Mouse (Mus musculus): ENCODE measurements around the gene Ttc28. TPM values are rescaled to one million over a fixed set of nuclear protein-coding genes. Genes with fewer than 3 reads are reported as not detected.

Ttc28 gene
- total and polyA plus RNA-seq, 2 experiments from 2014 or later = 14.5 to 50.4 TPM

DNA sequence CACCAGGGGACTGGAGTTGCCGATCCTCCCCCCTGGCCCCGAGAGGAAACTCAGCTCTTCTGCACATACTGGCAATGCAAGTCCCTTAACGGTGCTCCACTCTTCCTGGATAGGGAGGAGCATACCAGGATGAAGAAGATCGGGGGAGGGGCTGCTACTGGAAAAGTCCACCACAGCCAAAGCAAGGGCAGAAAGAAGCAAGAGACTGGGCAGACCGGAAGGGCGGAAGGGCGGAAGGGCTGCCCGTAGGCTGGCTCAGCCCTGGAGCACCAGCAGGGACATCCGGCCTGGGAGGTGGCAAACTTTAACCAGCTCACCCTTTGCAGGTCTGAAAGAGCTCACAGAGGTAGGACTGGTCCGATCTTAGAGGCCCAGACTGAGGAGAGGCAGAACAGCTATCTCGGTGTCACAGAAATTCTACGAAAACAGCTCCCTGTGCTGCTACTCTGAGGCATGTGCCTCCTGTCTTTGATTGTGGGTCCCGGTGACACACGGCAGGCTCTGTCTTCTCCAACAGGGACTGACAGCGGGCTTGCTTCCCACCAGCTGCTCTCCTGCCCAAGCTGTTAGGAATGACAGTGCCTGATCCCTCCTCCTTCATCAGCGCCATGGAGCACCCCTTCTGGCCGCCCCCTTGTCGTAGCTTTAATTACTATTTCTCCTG lies 338.0 kb downstream of the Ttc28 start:
- no peak overlapping the region for H3K4me3 ChIP-seq (ENCODE audit: low read depth, low read length)
- no peaks in the 10 kb centered on the region; the same call in 1 of the 2 replicates for H3K36me3 ChIP-seq (ENCODE audit: insufficient read depth)
- H3K27ac ChIP-seq (ENCODE audit: low read depth, low read length) = peak overlapping the region; percentile 29
- no peaks in the 10 kb centered on the region for H3K9me3 ChIP-seq (ENCODE audit: low read length)
- no peak overlapping the region for H3K9ac ChIP-seq
- H3K4me1 ChIP-seq (ENCODE audit: insufficient read depth) = peaks cover 42% of the 10 kb centered on the region
- H3K27me3 ChIP-seq (ENCODE audit: insufficient read depth, low read length) = no peaks in the 10 kb centered on the region
- ATAC-seq (peak; percentile 23; the same call in 1 of the 2 replicates), DNase-seq (peak; percentile 47)
- H3K4me2 ChIP-seq (ENCODE audit: low read depth) = no peak overlapping the region
- WGBS = 60% methylated on average over 18 of the region's 18 CpGs
- TF ChIP-seq CTCF (IDR thresholded peaks at IDR 0.05; ENCODE audit: low read depth) = 0 out of 2 replicates have a peak, but pooled peaks have one; percentile 2

DNA sequence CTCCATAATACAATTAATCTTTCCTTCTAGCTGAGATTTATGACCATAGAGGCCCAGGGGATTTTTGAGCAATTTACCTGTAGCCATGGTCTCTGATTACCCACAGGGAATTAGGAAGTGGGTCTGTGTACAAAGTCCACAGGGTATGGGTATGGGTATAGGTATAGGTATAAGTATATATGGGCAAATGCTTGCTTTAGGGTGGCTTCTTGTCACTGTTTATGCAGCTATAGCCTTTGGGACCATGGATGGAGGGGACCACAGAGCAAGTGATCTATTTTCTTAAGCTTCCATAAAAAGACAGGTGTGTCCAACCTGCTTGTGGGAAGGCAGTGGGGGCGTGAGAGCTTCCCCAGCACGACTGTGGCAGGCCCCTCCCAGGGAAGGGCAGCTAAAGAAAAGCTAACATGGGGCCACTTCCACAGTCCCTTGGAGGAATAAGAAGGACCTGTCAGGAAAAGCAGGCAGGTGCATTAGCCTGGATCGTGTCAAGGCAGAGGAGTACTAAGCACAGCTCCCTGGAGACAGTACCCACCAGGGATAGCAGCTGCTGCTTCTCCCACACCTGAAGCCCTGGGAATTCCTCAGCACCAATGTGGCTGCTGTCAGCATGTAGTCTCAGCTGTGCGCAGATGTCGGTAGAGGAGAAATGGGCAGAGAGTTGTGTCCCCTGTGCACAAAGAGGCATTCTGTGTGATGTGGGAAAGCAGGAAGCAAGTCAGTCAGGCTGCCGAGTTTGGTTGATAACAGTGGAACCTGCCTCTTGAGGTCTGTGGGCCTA lies 338.7 kb downstream of the Ttc28 start:
- Histone ChIP-seq H3K9ac (no peak overlapping the region), H3K27ac (ENCODE audit: low read depth, low read length) (peak overlapping the region; percentile 21; the same call in 1 of the 2 replicates), H3K36me3 (ENCODE audit: insufficient read depth) (peaks cover 4% of the 10 kb centered on the region), H3K9me3 (ENCODE audit: low read length) (no peaks in the 10 kb centered on the region), H3K4me1 (ENCODE audit: insufficient read depth) (peaks cover 42% of the 10 kb centered on the region), H3K27me3 (ENCODE audit: insufficient read depth, low read length) (no peaks in the 10 kb centered on the region), H3K4me2 (ENCODE audit: low read depth) (no peak overlapping the region), H3K4me3 (ENCODE audit: low read depth, low read length) (no peak overlapping the region)
- ATAC-seq (no peak), DNase-seq (no peak)
- no peak for TF ChIP-seq CTCF (IDR thresholded peaks at IDR 0.05; ENCODE audit: low read depth)
- WGBS = 68% methylated on average over 6 of the region's 6 CpGs

DNA sequence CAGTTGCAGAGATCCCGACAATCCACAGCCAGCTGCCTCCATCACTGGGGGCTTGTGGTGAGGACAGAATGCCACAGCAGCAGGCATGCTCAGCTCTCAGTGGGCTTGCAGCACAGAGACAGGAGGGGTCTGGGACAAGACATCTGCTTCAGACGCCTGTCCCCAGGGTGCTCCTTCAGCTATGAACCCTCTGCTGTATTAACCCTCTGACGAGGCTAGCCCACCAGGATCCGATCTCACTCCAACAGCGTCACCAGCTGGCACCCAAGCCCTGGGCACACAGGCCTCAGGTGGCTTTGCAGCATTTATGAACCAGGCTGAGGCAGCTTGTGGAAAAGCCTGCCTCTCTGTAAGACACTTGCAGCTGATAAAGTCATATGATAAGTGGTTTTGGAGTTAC lies 339.4 kb downstream of the Ttc28 start:
- WGBS = 56% methylated on average over 5 of the region's 5 CpGs
- Histone ChIP-seq H3K9me3 (ENCODE audit: low read length) (no peaks in the 10 kb centered on the region), H3K4me3 (ENCODE audit: low read depth, low read length) (no peak overlapping the region), H3K4me2 (ENCODE audit: low read depth) (no peak overlapping the region), H3K36me3 (ENCODE audit: insufficient read depth) (peaks cover 11% of the 10 kb centered on the region), H3K4me1 (ENCODE audit: insufficient read depth) (peaks cover 42% of the 10 kb centered on the region), H3K9ac (no peak overlapping the region), H3K27ac (ENCODE audit: low read depth, low read length) (no peak overlapping the region), H3K27me3 (ENCODE audit: insufficient read depth, low read length) (no peaks in the 10 kb centered on the region)
- TF ChIP-seq CTCF (IDR thresholded peaks at IDR 0.05; ENCODE audit: low read depth) = no peak
- DNase-seq (no peak), ATAC-seq (no peak)

DNA sequence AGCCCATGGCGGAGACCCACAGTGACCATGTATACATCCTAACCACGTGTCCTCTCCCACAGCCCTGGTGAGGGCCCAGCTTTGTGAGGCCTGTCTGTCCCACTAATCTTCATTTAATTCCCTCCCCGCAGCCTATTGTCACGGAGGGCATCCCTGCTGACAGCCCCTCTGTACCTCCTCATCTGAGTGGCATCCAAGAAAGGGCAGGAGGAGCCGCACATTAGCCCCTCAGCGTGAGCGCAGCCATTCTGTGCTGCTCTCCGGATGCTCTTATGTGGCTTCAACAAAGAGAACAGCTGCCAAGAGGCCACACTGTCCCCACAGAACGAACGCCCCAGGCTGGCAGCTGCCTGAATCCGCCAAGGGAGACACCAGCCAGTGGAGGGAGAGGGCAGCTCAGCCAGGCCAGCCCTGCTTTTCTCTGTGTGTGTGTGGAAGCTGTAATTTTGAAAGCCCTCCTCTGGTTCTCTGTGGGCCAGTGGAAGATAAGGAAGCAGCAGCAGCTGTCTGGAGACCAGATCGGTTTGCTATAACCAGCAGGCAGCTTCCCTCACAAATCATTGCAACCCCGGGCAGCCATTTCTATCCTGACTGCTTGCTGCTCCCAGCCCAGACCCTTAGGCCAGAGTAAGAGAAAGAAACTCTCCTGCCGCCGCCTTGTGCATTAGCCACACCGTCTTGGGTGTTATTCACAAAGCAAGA lies 341.2 kb downstream of the Ttc28 start:
- no peak overlapping the region for H3K4me2 ChIP-seq (ENCODE audit: low read depth)
- no peak overlapping the region for H3K9ac ChIP-seq
- peaks cover 29% of the 10 kb centered on the region for H3K4me1 ChIP-seq (ENCODE audit: insufficient read depth)
- DNase-seq (peak; percentile 68), ATAC-seq (peak; percentile 85)
- 18% methylated on average over 16 of the region's 16 CpGs for WGBS
- peaks cover 28% of the 10 kb centered on the region for H3K36me3 ChIP-seq (ENCODE audit: insufficient read depth)
- no peak overlapping the region for H3K4me3 ChIP-seq (ENCODE audit: low read depth, low read length)
- no peaks in the 10 kb centered on the region for H3K9me3 ChIP-seq (ENCODE audit: low read length)
- no peak for TF ChIP-seq CTCF (IDR thresholded peaks at IDR 0.05; ENCODE audit: low read depth)
- no peaks in the 10 kb centered on the region for H3K27me3 ChIP-seq (ENCODE audit: insufficient read depth, low read length)
- H3K27ac ChIP-seq (ENCODE audit: low read depth, low read length) = peak overlapping the region; percentile 79

DNA sequence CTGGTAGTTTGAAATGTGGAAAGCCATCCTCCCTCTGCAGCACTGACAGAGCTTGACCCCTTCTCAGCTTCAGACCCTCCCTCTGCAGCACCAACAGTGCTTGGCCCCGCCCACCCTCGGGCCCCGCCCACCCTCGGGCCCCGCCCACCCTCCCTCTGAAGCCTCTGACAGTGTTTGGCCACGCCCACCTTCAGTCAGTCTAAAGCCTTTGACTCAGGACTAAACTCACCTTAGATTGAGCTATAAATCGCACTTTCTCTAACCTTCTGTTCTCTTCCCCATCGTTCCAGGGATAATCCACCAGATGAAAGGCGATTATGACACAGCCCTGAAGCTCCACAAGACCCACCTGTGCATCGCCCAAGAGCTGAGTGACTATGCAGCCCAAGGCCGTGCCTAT lies 343.2 kb downstream of the Ttc28 start:
- 50% methylated on average over 11 of the region's 11 CpGs for WGBS
- Histone ChIP-seq H3K9me3 (ENCODE audit: low read length) (no peaks in the 10 kb centered on the region), H3K4me3 (ENCODE audit: low read depth, low read length) (no peak overlapping the region), H3K4me1 (ENCODE audit: insufficient read depth) (peaks cover 12% of the 10 kb centered on the region; the same call in 1 of the 2 replicates), H3K4me2 (ENCODE audit: low read depth) (no peak overlapping the region), H3K27me3 (ENCODE audit: insufficient read depth, low read length) (no peaks in the 10 kb centered on the region), H3K27ac (ENCODE audit: low read depth, low read length) (no peak overlapping the region), H3K36me3 (ENCODE audit: insufficient read depth) (peaks cover 38% of the 10 kb centered on the region), H3K9ac (no peak overlapping the region)
- no peak for ATAC-seq
- DNase-seq = no peak
- TF ChIP-seq CTCF (IDR thresholded peaks at IDR 0.05; ENCODE audit: low read depth) = no peak

DNA sequence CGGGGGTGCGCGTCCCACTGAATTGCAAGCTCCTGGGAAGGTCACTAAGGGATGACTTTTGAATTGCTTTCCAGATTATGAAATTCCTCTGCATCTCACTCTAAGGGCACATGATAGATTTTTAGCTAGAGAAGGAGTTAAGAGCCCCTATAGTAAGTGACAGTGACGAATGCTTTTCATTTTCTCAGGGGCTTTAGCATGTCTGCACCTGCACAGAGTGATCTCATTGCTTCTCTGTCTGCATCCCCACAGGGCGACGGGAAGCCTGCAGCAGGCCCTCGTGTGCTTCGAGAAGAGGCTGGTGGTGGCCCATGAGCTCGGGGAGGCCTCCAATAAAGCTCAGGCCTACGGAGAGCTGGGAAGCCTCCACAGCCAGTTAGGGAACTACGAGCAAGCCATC lies 345.7 kb downstream of the Ttc28 start:
- no peak overlapping the region for H3K27ac ChIP-seq (ENCODE audit: low read depth, low read length)
- no peaks in the 10 kb centered on the region for H3K9me3 ChIP-seq (ENCODE audit: low read length)
- WGBS = 85% methylated on average over 11 of the region's 11 CpGs
- ATAC-seq = no peak
- H3K4me1 ChIP-seq (ENCODE audit: insufficient read depth) = peaks cover 7% of the 10 kb centered on the region; the same call in 1 of the 2 replicates
- DNase-seq = no peak
- H3K27me3 ChIP-seq (ENCODE audit: insufficient read depth, low read length) = no peaks in the 10 kb centered on the region
- H3K4me2 ChIP-seq (ENCODE audit: low read depth) = no peak overlapping the region
- no peak overlapping the region for H3K4me3 ChIP-seq (ENCODE audit: low read depth, low read length)
- TF ChIP-seq CTCF (IDR thresholded peaks at IDR 0.05; ENCODE audit: low read depth) = no peak
- no peak overlapping the region for H3K9ac ChIP-seq
- H3K36me3 ChIP-seq (ENCODE audit: insufficient read depth) = peaks cover 52% of the 10 kb centered on the region
